Mouse (Mus musculus) hindbrain, embryonic 11.5 days (tissue): ENCODE measurements around the gene Nfia. TPM values are rescaled to one million over a fixed set of nuclear protein-coding genes. Genes with fewer than 3 reads are reported as not detected.
A peak's percentile ranks its signal among the peaks of the same experiment; 100 is the strongest.

Experiments
- ATAC-seq: fragments of 200-750 bp; cut with Nextera tagmentation; 2 replicates; pipeline ENCODE4 v1.8.0; 2017; ENCODE audit warnings: mild to moderate bottlenecking, moderate TSS enrichment, moderate library complexity; ENCODE audit not compliant: low FRiP score
- DNase-seq: peaks from one replicate; pipeline ENCODE4 v3.0.0-alpha.2; 2015; ENCODE audit warnings: low spot score
- H3K27ac ChIP-seq: fragments of 300-500 bp; sonication (generic); 2 replicates; pipeline ENCODE4 v1.5.1; 2014; ENCODE audit warnings: mild to moderate bottlenecking, low read depth, low read length
- H3K27me3 ChIP-seq: fragments of 300-500 bp; sonication (generic); 2 replicates; pipeline ENCODE4 v1.6.1; 2014; ENCODE audit warnings: mild to moderate bottlenecking, low read length, moderate library complexity, mixed read lengths; ENCODE audit not compliant: control insufficient read depth, insufficient read depth
- H3K36me3 ChIP-seq: fragments of 300-500 bp; sonication (generic); 2 replicates; pipeline ENCODE4 v1.6.1; 2014; ENCODE audit warnings: mild to moderate bottlenecking, low read length, moderate library complexity, mixed read lengths; ENCODE audit not compliant: control insufficient read depth, insufficient read depth
- H3K4me1 ChIP-seq: fragments of 300-500 bp; sonication (generic); replicated peaks from 2 replicates; pipeline ENCODE4 v1.6.1; 2014; ENCODE audit warnings: low read length, mixed read lengths; ENCODE audit not compliant: control insufficient read depth, insufficient read depth
- H3K4me2 ChIP-seq: fragments of 300-500 bp; sonication (generic); replicated peaks from 2 replicates; pipeline ENCODE4 v1.6.1; 2014; ENCODE audit warnings: mild to moderate bottlenecking, low read depth, low read length
- H3K4me3 ChIP-seq: fragments of 300-500 bp; sonication (generic); 2 replicates; pipeline ENCODE4 v1.5.1; 2014; ENCODE audit warnings: low read depth, low read length
- H3K9ac ChIP-seq: fragments of 300-500 bp; sonication (generic); 2 replicates; pipeline ENCODE4 v1.6.1; 2014; ENCODE audit warnings: low read depth, low read length
- H3K9me3 ChIP-seq: fragments of 300-500 bp; sonication (generic); 2 replicates; pipeline ENCODE4 v1.6.1; 2016; ENCODE audit warnings: low read length; ENCODE audit not compliant: control insufficient read depth
- WGBS: fragments of 180-500 bp; shearing (Covaris S2); extraction: QIAGEN DNeasy Blood & Tissue Kit; methylation state at CpG from one replicate; pipeline ENCODE4 v1.1.7; 2014; 5-methylcytosine and 5-hydroxymethylcytosine counted together
- polyA plus RNA-seq: library from polyadenylated mRNA; unstranded; fragments of >200 nt; fragmentation: Nextera tagmentation; extraction: Ambion mirVana; gene quantifications from 2 replicates; pipeline ENCODE4 v1.2.1, GENCODE M21; 2014

Gene Nfia
- polyA plus RNA-seq, result 29.8 and 45.6 TPM in 2 replicates

GRCm38 (mm10) chr4:97772641-97773040, at the start of gene Nfia:
TSS of gene Nfia (plus strand) at chr4:97772734.
- H3K27ac ChIP-seq, result peak within 1 kb of the TSS; percentile 79
- H3K27me3 ChIP-seq, result peaks cover 10% of the 10 kb centered on the region; the same call in 1 of the 2 replicates
- no peaks in the 10 kb centered on the region; the same call in 1 of the 2 replicates for H3K4me1 ChIP-seq
- DNase-seq (peak; percentile 30), ATAC-seq (no peak)
- H3K9me3 ChIP-seq, result no peaks in the 10 kb centered on the region
- H3K9ac ChIP-seq, result peak within 1 kb of the TSS; percentile 48
- no peaks in the 10 kb centered on the region for H3K36me3 ChIP-seq
- H3K4me2 ChIP-seq, result peak within 1 kb of the TSS; percentile 57
- WGBS, result under 1% methylated on average over 9 of the region's 9 CpGs
- H3K4me3 ChIP-seq, result peak within 1 kb of the TSS; percentile 37

- 88% methylated on average over 6 of the region's 6 CpGs for WGBS
- Histone ChIP-seq H3K4me2 (no peak overlapping the region), H3K4me3 (no peak overlapping the region), H3K9ac (no peak overlapping the region), H3K9me3 (no peaks in the 10 kb centered on the region), H3K27me3 (no peaks in the 10 kb centered on the region), H3K27ac (no peak overlapping the region), H3K36me3 (no peaks in the 10 kb centered on the region), H3K4me1 (no peaks in the 10 kb centered on the region)
- no peak for DNase-seq
- no peak for ATAC-seq
These were observed 49.2 kb upstream of the Nfia start for GRCm38 (mm10) chr4:97723374-97723773.

GRCm38 (mm10) chr4:97728520-97728919, 44.0 kb upstream of the Nfia start:
- Histone ChIP-seq H3K9me3 (no peaks in the 10 kb centered on the region), H3K27me3 (no peaks in the 10 kb centered on the region), H3K4me3 (no peak overlapping the region), H3K4me2 (no peak overlapping the region), H3K36me3 (no peaks in the 10 kb centered on the region), H3K27ac (no peak overlapping the region), H3K9ac (no peak overlapping the region), H3K4me1 (no peaks in the 10 kb centered on the region)
- ATAC-seq, result no peak
- 91% methylated on average over 4 of the region's 4 CpGs for WGBS
- no peak for DNase-seq

GRCm38 (mm10) chr4:97729999-97730398, 42.5 kb upstream of the Nfia start:
- ATAC-seq, result no peak
- 82% methylated on average over 6 of the region's 6 CpGs for WGBS
- Histone ChIP-seq H3K4me3 (no peak overlapping the region), H3K4me2 (no peak overlapping the region), H3K9me3 (no peaks in the 10 kb centered on the region), H3K4me1 (no peaks in the 10 kb centered on the region), H3K9ac (no peak overlapping the region), H3K36me3 (no peaks in the 10 kb centered on the region), H3K27ac (no peak overlapping the region), H3K27me3 (no peaks in the 10 kb centered on the region)
- no peak for DNase-seq

- Histone ChIP-seq H3K4me2 (no peak overlapping the region), H3K27me3 (no peaks in the 10 kb centered on the region), H3K4me1 (no peaks in the 10 kb centered on the region), H3K4me3 (no peak overlapping the region), H3K36me3 (no peaks in the 10 kb centered on the region), H3K9ac (no peak overlapping the region), H3K27ac (no peak overlapping the region), H3K9me3 (no peaks in the 10 kb centered on the region)
- no peak for ATAC-seq
- WGBS, result 89% methylated on average over 3 of the region's 3 CpGs
- no peak for DNase-seq
These were observed 42.1 kb upstream of the Nfia start for GRCm38 (mm10) chr4:97730416-97730815.

- H3K27ac ChIP-seq, result no peak overlapping the region
- no peaks in the 10 kb centered on the region for H3K4me1 ChIP-seq
- H3K36me3 ChIP-seq, result no peaks in the 10 kb centered on the region
- H3K4me3 ChIP-seq, result no peak overlapping the region
- H3K27me3 ChIP-seq, result no peaks in the 10 kb centered on the region
- H3K9ac ChIP-seq, result no peak overlapping the region
- WGBS, result 46% methylated on average over 1 of the region's 1 CpGs
- no peak for ATAC-seq
- no peak for DNase-seq
- H3K9me3 ChIP-seq, result no peaks in the 10 kb centered on the region
- no peak overlapping the region for H3K4me2 ChIP-seq
These were observed 39.1 kb upstream of the Nfia start for GRCm38 (mm10) chr4:97733392-97733791.

GRCm38 (mm10) chr4:97743932-97744331, 28.6 kb upstream of the Nfia start:
- H3K4me1 ChIP-seq, result no peaks in the 10 kb centered on the region
- H3K9ac ChIP-seq, result no peak overlapping the region
- H3K4me3 ChIP-seq, result no peak overlapping the region
- no peaks in the 10 kb centered on the region for H3K27me3 ChIP-seq
- H3K27ac ChIP-seq, result no peak overlapping the region
- H3K4me2 ChIP-seq, result no peak overlapping the region
- no peaks in the 10 kb centered on the region for H3K9me3 ChIP-seq
- WGBS, result 75% methylated on average over 5 of the region's 5 CpGs
- no peaks in the 10 kb centered on the region for H3K36me3 ChIP-seq
- no peak for DNase-seq
- ATAC-seq, result no peak

GRCm38 (mm10) chr4:97745296-97746105, 27.0 kb upstream of the Nfia start:
- 8% methylated on average over 32 of the region's 32 CpGs for WGBS
- Histone ChIP-seq H3K4me1 (no peaks in the 10 kb centered on the region), H3K4me3 (peak overlapping the region; percentile 32), H3K9ac (peak overlapping the region; percentile 64), H3K9me3 (no peaks in the 10 kb centered on the region), H3K27ac (no peak overlapping the region), H3K36me3 (no peaks in the 10 kb centered on the region), H3K27me3 (no peaks in the 10 kb centered on the region), H3K4me2 (peak overlapping the region; percentile 66)
- DNase-seq (peak; percentile 90), ATAC-seq (peak; percentile 89)
